Mouse (Mus musculus) G1E (cell line): ENCODE measurements at regions not wholly inside any gene's neighbourhood (a gene's known extent, or its start where the extent isn't known, plus 50 kb on each side); places are given as distances from the start of the nearest gene placed in this dataset.

Source experiments
- CTCF ChIP-seq: IDR thresholded peaks from 2 replicates; pipeline ENCODE4 v1.5.1; 2012; ENCODE audit warnings: low read depth, low read length, inconsistent platforms, mixed read lengths
- GATA1 ChIP-seq: IDR thresholded peaks from 2 replicates; pipeline ENCODE4 v1.6.1; 2012; ENCODE audit warnings: borderline replicate concordance, low read length, inconsistent platforms, mixed read lengths
- TAL1 ChIP-seq: conservative IDR thresholded peaks from 2 replicates; pipeline ENCODE4 v1.6.1; 2012; ENCODE audit warnings: low read depth, low read length, inconsistent platforms, mixed read lengths

DNA sequence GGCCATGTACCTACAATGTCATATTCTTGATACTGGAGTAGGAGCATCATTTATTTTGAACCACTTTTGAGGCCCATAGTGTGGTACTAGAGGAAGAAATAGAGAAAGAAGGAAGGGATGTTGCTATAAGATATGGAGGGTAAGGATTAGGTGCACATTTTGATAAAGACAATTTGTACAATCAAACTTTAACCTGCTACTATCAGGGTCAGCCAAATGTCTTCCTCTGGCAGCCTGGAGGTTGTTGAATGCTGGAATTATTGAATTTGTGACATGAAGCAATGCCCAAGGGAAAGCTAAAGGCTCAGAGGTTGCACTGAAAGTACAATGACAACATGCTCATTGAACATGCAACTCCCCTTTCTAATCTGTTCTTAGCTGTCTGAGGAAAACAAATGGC lies 202.3 kb upstream of the Sema3a start:
- no peak for TF ChIP-seq GATA1
- TF ChIP-seq CTCF: no peak
- peak; percentile 55 for TF ChIP-seq TAL1
